Mouse (Mus musculus): ENCODE data around the gene Cpne1.

DNA sequence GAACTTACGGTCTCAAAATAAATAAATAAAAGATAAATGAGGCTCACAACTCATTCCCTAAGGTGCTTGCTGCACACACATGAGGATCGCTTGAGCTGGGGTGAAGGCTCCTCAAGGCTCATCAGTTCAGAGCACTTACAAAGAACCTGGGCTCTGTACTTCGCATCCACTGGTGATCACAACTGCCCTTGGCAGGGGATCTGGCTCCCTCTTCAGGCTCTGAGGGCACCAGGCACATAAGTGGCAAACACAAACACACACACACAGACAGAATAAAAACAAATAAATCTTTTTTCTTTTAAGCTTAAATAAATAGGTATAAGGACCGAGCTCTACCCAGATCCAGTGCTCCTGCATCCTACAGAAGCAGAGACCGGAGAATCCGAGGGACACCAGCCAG lies 23.9 kb upstream of the Cpne1 start:
- TF ChIP-seq CTCF (IDR thresholded peaks at IDR 0.05; ENCODE audit: low read depth) = peak; percentile 63
- TF ChIP-seq EP300 (IDR thresholded peaks at IDR 0.05; ENCODE audit: low read depth) = no peak

Measured in liver, embryonic 14.5 days (tissue).